Mouse (Mus musculus) lung, postnatal 10 days (tissue): ENCODE data around the gene Tceal8.

Experiments
- DNase-seq: peaks from one replicate; pipeline ENCODE4 v3.0.0; 2021

Tceal8 gene

DNA sequence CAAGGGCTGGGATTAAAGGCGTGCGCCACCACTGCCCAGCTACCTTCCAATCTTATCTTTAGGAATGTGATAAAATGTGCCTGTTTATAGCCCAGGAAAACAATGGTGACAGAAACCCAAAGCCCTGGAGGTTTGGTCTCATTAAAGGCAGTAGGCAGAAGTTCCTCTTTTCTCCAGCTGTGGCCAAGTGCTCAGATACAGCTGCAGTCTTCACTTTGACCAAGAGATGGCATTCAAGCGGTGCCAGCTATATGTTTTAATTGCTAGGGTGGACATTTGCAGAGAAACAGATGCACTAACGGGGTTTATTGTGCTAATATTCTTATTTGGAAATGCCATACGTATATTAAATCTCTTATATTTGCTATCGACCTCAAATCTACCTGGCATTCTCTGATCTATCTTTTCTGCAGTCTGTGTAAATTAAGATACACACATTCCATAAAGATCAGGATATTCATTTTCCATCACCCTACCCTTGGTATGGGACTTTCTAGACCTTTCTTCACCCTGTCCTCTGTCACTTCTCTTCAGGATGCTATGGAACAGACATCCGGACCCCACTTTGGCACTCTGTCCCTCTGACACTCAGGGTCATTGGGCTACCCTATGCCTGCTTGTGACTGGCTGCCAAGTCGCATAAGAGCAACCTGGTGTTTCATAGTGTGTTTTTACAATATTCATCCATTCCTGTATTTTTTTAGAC lies 45.0 kb downstream of the Tceal8 start:
- peak; percentile 3 for DNase-seq
